In the genomic region with DNA sequence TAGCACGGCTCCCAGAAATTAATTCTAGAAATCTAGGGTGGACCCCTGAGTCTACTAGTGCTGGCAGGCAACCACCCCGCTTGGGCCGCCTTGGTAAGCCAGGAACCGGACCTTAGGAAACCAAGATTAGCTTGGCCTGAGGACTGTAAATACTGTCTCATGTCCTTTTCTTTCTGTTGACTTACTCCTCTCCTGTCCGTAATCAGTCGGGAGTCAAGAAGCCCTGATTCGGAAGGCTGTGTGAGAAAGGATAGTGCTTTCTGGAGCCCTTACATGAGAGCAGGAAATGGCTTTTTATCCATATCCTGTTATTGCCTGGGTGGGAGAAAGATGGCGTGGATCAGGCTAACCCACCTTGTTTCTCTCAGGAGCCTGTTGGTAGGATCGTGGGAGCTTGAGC, we compare ENCODE assay signal across 8 mouse cellular contexts. TPM values are rescaled to one million over a fixed set of nuclear protein-coding genes. Genes with fewer than 3 reads are reported as not detected.
DNase-seq lines count a peak whose midpoint lies in the region; ATAC-seq lines count a peak whose summit lies in the region.

No protein-coding gene starts in this region.

- H3K27ac ChIP-seq in heart, embryonic 11.5 days (ENCODE audit: low read depth, low read length) = peak overlapping the region; percentile 95
- no peak overlapping the region for H3K27ac ChIP-seq in limb, embryonic 11.5 days (replicated peaks; ENCODE audit: low read depth, low read length)

- 15% methylated on average over 9 of the region's 9 CpGs for WGBS in heart, embryonic 11.5 days (ENCODE audit: insufficient replicate concordance)
- WGBS in limb, embryonic 11.5 days = 40% methylated on average over 9 of the region's 9 CpGs

- H3K9me3 ChIP-seq in heart, embryonic 11.5 days (replicated peaks; ENCODE audit: control insufficient read depth, low read length) = no peaks in the 10 kb centered on the region
- no peaks in the 10 kb centered on the region for H3K9me3 ChIP-seq in limb, embryonic 11.5 days (ENCODE audit: control insufficient read depth, low read length)

- DNase-seq in kidney, adult 9 months = peak; percentile 24
- no peak for DNase-seq in kidney, postnatal 36 days
- DNase-seq in c-Kit-negative CD71-positive TER-119-positive erythroid progenitor cells, embryonic 14.5 days (ENCODE audit: low read depth, low spot score) = peak; percentile 32
- DNase-seq in limb, embryonic 11.5 days (ENCODE audit: low spot score) = peak; percentile 28
- peak; percentile 41 for DNase-seq in naive thymus-derived CD4-positive, alpha-beta T cell, adult 2 months (ENCODE audit: low read depth)
- DNase-seq in frontal cortex, postnatal 10 days (ENCODE audit: low spot score in 2 of 2) = no peak
- DNase-seq in thymus, postnatal 36 days = no peak

- H3K4me2 ChIP-seq in heart, embryonic 11.5 days = peak overlapping the region; percentile 77
- H3K4me2 ChIP-seq in limb, embryonic 11.5 days (ENCODE audit: low read depth, severe bottlenecking) = peak overlapping the region; percentile 55

- H3K27me3 ChIP-seq in heart, embryonic 11.5 days (ENCODE audit: control insufficient read depth, insufficient read depth, low read length) = no peaks in the 10 kb centered on the region
- H3K27me3 ChIP-seq in limb, embryonic 11.5 days (ENCODE audit: control insufficient read depth, insufficient read depth, low read length) = no peaks in the 10 kb centered on the region

- H3K9ac ChIP-seq in heart, embryonic 11.5 days (ENCODE audit: low read depth, low read length) = peak overlapping the region; percentile 96
- H3K9ac ChIP-seq in limb, embryonic 11.5 days (ENCODE audit: low read length) = peak overlapping the region; percentile 96

- peak overlapping the region; percentile 81 for H3K4me3 ChIP-seq in heart, embryonic 11.5 days (ENCODE audit: low read depth, low read length)
- H3K4me3 ChIP-seq in limb, embryonic 11.5 days (ENCODE audit: low read depth, low read length) = peak overlapping the region; percentile 62

- peaks cover 7% of the 10 kb centered on the region; the same call in 1 of the 2 replicates for H3K36me3 ChIP-seq in heart, embryonic 11.5 days (ENCODE audit: control insufficient read depth, insufficient read depth, low read length)
- no peaks in the 10 kb centered on the region for H3K36me3 ChIP-seq in limb, embryonic 11.5 days (ENCODE audit: control insufficient read depth, insufficient read depth, low read length)

- peaks cover 15% of the 10 kb centered on the region for H3K4me1 ChIP-seq in heart, embryonic 11.5 days (ENCODE audit: control insufficient read depth, insufficient read depth, low read length)
- H3K4me1 ChIP-seq in limb, embryonic 11.5 days (ENCODE audit: control insufficient read depth, insufficient read depth, low read length) = peaks cover 3% of the 10 kb centered on the region; the same call in 1 of the 2 replicates

- ATAC-seq in heart, embryonic 11.5 days (replicated peaks; ENCODE audit: insufficient number of reproducible peaks, low FRiP score, low TSS enrichment) = no peak
- ATAC-seq in limb, embryonic 11.5 days (ENCODE audit: insufficient number of reproducible peaks, low FRiP score, low TSS enrichment, low read depth) = no peak

RNA-seq across cellular contexts. Expression of a gene that starts 1.5 kb away (rescaled TPM):
- polyA plus RNA-seq in heart, embryonic 11.5 days (2014; fragmentation: Nextera tagmentation; extraction: Ambion mirVana) = 60.0 and 69.6 TPM in 2 replicates
- 106 and 114 TPM in 2 replicates for polyA plus RNA-seq in limb, embryonic 11.5 days (2014; fragmentation: Nextera tagmentation; extraction: Ambion mirVana)

RNA-seq across cellular contexts. Expression of a gene that starts 9.6 kb away (rescaled TPM):
- polyA plus RNA-seq in heart, embryonic 11.5 days (2014; fragmentation: Nextera tagmentation; extraction: Ambion mirVana) = 0.21 TPM in 1 of 2 replicates, not detected in the other
- not detected in 2 replicates for polyA plus RNA-seq in limb, embryonic 11.5 days (2014; fragmentation: Nextera tagmentation; extraction: Ambion mirVana)

RNA-seq across cellular contexts. Expression of a gene that starts 38.1 kb away (rescaled TPM):
- 0.06 TPM in 1 of 2 replicates, not detected in the other for polyA plus RNA-seq in heart, embryonic 11.5 days (2014; fragmentation: Nextera tagmentation; extraction: Ambion mirVana)
- polyA plus RNA-seq in limb, embryonic 11.5 days (2014; fragmentation: Nextera tagmentation; extraction: Ambion mirVana) = 0.07 and 0.29 TPM in 2 replicates

RNA-seq across cellular contexts. Expression of a gene that starts 54.5 kb away (rescaled TPM):
- 92.7 and 98.4 TPM in 2 replicates for polyA plus RNA-seq in heart, embryonic 11.5 days (2014; fragmentation: Nextera tagmentation; extraction: Ambion mirVana)
- polyA plus RNA-seq in limb, embryonic 11.5 days (2014; fragmentation: Nextera tagmentation; extraction: Ambion mirVana) = 125 and 127 TPM in 2 replicates

Comparison
In these comparisons a context has a peak if more than half of its experiments do, and no peak if none do; other contexts are left out.
1. DNase-seq: peak in kidney, adult 9 months (single experiment), c-Kit-negative CD71-positive TER-119-positive erythroid progenitor cells, embryonic 14.5 days (single experiment), limb, embryonic 11.5 days (single experiment) and naive thymus-derived CD4-positive, alpha-beta T cell, adult 2 months (single experiment); none in kidney, postnatal 36 days (0 of 2), frontal cortex, postnatal 10 days (0 of 2) and thymus, postnatal 36 days (0 of 2).